Mouse (Mus musculus) lung, postnatal 0 days (tissue): ENCODE data around the gene 9330182L06Rik.

Experiments used
- CTCF ChIP-seq: IDR thresholded peaks from 2 replicates; pipeline ENCODE4 v1.5.1; 2016; ENCODE audit warnings: antibody characterized with exemption, mild to moderate bottlenecking
- EP300 ChIP-seq: IDR thresholded peaks from 2 replicates; pipeline ENCODE4 v1.6.1; 2016; ENCODE audit warnings: antibody characterized with exemption, mild to moderate bottlenecking, control low read depth

DNA sequence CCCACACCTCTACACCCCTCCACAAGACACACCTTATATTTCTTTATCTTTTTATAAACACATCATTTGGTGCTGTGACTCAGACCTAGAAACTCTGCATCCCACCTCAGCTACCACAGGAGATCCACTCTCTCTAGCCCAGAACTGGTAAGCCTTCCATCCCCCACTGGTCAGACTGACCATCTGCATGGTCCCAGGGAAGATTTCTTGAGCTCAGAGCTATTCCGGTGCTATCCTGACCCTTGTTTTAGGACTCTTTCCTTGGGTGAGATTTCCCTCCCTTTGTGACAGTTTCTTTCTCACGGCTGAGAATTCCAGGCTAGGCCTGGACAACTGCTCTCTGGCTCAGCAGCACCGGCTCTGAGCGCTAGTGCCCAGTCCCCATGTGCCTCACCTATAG lies 231.3 kb downstream of the 9330182L06Rik start:
- TF ChIP-seq EP300: no peak
- no peak for TF ChIP-seq CTCF
